Mouse (Mus musculus) frontal cortex, adult (tissue): ENCODE data around the gene Palm3.

Experiments
- ATAC-seq: cut with Nextera tagmentation; 2 replicates; pipeline ENCODE4 v1.9.2; 2017; ENCODE audit warnings: mild to moderate bottlenecking, moderate library complexity, mixed read lengths; ENCODE audit not compliant: low TSS enrichment

Palm3 gene

DNA sequence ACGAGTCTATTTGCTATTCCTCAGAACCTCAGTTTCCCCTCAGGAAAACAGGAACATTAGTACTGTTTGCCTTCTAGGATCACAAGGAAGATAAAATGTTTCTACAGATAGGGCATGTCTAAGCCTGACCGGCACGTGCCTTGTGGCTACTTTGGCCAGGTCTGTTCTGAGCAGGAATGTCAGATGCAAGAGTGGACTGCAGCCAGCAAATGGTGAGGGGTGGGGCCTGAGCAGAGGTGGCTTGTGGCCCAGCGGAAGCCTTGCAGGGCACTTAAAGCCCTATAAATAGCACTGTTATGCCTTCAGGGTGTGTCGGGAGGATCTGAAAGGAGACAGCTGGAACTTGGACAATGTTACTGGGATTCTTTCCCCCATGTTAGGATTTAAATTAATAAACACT lies 1.8 kb downstream of the Palm3 start:
- no peak for ATAC-seq

DNA sequence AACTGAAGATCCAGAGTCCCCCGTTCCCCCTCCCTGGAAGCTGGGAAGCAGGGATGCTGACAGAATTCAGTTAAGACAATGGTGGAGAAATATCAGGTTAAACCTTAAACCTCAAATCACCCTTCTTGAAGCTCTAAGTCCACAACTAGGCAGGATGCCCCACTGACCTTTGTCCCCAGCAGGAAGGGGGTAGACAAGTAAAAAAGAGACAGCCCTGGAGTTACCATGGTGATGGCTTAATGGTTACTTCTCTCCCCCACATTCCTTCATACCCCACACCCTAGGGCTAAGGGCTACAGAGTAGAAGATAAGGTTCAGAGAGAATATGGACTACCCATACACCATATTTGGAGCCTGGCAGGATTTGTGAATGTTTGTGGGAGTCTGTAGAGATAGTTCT lies 2.4 kb downstream of the Palm3 start:
- ATAC-seq = no peak

DNA sequence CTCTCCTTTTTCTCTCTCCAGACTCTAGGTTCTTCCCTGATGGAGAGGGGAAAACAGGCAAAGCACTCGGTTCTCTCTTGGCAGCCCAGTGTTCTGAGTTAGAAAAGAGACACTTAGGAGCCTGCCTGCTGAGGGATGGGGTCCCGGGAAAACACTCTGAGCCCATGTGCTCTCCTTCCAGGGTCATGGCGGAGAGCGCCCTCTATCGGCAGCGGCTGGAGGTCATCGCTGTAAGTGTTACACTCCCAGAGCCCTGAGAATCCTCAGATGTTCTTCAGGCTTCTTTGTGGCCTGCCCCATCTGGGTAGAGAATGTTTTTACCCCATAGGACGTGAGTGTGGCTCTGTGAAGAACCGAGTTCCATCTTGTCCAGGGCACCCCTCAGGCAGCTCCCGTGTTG lies 2.9 kb downstream of the Palm3 start:
- no peak for ATAC-seq

DNA sequence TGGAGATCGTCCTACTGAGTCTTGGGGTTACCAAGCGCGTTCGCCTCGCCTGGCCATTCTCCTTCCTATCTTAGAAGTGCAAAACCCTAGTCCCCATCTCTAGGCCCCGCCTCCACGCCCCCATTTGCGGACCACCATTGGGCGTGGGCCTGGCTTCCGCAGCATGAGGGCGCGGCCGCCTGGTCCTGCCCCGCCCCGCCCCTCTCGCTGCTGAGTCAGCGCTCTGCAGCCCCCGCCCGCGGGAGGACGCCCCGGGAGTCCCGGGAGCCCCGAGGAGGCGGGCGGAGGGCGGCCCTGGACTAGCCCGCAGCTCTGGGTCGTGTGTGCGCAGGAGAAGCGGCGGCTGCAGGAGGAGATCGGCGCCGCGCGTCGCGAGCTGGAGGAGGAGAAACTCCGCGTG lies 4.6 kb downstream of the Palm3 start:
- ATAC-seq = peak; percentile 48

DNA sequence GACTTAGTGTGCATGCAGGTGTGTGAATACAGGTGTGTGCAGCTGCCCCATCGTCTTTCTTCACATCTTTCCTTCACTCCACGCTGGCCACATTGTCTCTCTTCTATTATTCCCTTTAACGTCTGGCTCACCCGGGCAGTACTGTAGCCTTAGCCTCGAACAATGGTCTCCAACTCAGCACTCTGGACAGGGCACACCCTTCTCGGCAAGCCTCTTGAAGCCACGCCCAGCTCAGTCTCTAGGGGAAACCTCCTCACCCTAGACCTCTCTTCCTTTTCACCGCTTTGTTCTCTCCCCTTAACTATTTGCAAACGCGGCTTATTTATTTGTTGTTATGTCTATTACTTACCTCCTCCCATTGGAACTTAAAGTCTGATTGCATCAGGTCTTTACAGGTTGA lies 6.2 kb downstream of the Palm3 start:
- no peak for ATAC-seq

DNA sequence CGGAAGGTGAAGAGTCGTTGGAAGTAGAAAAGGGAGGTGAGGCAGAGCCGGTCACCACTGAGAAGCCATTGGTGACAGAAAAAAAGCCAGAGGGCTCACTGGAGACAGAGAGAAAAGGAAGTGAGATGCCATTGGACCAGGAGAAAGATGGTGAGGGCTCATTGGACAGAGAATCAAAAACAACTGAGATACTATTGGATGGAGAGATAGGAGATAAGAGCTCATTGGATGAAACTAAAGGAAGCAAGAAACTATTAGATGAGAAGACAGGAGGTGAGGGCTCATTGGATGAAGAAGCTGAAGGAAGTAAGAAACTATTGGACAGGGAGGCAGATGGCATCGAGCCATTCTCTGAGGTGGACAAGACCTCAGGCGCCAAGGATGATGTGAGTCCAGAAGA lies 8.0 kb downstream of the Palm3 start:
- ATAC-seq = no peak

DNA sequence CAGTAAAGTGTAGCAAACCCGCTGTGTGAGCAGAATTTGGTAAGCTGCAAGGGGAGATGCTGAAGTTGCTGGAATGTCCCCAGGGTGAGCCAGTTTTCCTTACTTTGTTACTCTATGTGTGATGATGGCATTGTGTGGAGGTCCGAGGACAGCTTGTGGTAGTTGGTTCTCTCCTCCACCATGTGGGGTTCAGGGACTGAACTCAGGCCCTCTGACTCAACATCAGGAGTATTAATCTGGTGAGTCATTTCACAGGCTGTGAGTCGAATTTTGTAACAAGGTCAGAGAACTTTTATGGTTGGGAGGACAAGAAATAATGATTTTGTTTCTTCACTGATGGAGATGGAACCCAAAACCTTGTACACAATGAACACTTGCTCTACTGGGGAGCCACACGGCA lies 11.5 kb downstream of the Palm3 start:
- ATAC-seq = no peak

DNA sequence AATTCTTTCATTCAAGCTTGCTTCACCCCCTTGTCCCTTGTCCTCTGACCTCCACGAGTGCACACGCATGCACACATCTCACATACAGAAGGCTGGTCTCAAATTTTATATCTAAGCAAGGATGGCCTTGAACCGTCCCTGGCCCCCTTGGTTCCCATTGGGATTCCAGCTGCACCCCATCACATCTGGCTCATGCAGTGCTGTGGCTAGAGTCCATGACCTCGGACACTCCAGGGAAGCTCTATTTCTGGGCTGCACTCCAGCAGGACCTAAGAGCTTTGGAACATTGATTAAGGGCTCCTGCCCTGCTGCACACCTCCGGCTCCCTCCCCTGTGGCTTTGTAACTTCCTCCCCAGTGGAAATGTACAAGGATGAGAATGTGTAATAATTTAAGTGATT lies 16.7 kb downstream of the Palm3 start:
- no peak for ATAC-seq

DNA sequence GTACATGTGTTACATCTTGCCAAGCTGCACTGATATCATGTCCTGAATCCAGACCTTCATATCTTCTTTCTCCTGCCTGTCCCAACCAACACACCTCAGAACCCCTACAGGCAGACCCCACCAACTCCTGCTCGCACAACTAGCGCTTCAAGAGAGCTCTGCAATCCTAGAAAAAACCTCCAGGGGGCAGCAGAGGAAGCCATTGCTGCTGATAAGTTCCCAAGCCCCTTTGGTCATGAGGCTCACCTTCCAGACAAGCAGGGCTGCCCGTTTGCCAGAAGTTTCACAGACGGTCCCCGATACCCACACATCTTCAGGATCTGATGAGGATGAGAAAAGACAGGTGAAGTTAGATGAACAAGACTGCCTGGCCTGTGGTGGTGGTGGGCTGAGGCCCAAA lies 17.8 kb downstream of the Palm3 start:
- ATAC-seq = peak; percentile 56

DNA sequence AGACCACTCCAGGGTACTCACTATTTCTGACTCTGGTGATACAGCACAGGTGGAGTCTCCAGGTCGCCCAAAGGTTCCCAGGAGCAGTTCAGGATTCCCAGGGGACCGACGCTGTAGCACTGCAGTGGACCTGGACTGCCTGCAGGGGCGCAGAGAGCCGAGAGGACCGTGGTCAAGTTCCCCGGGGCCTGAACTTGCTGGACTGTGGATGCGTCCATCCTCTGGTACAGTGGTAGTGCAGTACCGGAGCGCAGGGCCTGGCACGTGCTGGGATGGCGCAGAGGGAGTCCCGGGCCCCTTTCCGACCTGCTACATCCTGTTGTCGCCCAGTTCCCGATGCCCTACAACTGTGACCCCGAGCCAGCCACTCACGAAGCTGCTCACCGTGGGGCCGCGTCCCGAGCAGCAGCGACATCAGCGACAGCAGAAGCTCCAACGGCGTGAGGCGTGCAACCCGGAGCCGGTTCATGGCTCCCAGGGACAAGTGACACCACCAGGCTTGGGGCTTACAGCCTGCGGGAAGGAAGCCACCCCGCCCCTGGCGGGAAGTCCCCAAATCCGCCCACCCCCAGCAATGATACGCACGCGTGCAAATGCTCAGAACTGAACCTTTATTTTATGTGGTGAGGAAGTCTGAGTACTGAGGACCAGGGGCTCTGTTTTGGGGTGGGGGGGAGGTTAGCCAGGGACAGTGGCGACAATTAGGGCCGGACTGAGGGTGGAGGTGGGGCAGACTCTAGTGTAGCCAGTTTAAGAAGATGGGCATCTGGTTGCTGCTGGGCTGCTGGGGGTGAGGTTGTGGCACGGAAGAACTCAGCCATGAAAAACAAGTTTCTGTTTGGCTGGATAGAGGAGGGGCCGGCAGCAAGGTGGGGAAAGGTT lies 21.0 kb downstream of the Palm3 start, which contains the start of gene Il27ra:
Gene Il27ra, minus strand, starts transcription at position 524 of the 882 bp plus-strand sequence.
- ATAC-seq = peak; percentile 81; the same call in 1 of the 2 replicates

DNA sequence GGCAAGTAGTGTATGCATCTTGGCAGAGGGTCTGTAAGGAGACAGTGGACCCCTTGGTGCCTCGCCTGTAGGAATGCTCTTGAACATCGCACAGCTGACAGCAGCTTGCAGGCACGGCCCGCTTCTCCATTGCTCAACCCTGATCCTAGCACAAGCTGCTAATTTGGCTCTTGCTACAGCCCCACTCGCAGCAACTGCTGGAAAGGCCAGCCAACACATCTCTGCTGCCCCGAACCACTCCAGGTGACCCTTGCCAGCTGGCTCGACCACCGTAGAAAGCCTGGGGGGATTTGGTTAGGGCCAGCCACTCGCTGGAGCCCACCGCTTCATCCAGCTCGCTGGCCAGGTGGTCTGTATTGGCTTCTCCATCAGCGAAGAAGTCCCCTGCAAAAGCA lies 21.7 kb downstream of the Palm3 start:
- no peak for ATAC-seq

DNA sequence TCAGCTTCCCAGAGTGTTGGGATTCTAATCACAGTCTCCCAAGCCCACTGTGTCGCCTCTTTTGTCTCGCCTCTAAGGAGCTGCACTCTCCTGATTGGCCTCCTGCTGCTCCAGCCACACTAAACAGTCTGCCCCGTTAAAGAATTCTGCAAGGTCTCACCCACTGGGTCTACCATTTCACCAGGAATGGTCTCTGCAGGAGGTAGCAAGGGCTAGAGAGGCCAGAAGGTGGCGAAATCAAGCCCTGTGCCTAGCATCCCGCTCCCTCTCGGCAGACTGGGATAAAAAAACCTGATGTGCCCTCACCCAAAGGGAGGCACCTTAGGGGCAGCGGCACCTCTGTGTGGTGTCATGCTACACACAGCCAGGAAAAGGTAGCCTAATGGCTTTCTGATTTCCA lies 22.8 kb downstream of the Palm3 start:
- no peak for ATAC-seq

DNA sequence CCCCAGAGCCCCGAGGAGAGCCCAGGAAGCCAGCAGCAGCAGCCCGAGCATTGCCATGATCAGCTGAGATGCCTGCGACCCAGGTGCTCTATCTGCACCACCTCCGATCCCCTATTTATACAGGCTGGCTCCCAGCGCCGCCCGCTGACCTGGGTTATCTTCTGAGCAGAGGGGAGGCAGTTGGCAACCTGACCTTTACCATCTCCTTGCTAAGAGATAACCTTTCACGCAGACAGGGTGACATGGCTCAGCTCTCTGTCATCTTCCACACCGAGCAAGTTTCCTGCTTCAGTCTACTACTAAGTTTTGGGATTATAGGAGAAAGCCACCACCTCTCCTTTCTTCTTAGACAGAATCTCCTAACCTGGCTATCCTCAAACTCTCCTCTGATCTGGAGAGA lies 23.6 kb downstream of the Palm3 start, which contains the start of gene Rln3:
Gene Rln3, minus strand, starts transcription at position 101 of the 400 bp plus-strand sequence.
- ATAC-seq = no peak

DNA sequence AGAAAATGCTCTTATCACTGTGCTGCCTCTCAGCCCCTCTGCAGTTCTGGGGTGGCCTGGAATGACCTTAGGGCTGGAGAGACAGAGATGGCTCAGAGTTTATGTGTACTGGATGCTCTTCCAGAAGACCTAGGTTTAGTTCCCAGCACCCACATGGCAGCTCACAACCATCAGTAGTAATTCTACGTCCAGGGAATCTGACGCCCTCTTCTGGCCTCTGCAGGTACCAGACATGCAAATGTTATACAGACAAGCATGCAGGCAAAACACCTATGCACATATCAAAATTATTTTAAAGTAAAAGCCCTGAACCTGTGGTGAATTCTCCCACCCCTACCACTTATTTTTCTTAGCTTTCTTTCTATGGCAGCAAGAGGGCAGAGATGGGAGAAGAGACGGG lies 25.2 kb downstream of the Palm3 start:
- no peak for ATAC-seq

DNA sequence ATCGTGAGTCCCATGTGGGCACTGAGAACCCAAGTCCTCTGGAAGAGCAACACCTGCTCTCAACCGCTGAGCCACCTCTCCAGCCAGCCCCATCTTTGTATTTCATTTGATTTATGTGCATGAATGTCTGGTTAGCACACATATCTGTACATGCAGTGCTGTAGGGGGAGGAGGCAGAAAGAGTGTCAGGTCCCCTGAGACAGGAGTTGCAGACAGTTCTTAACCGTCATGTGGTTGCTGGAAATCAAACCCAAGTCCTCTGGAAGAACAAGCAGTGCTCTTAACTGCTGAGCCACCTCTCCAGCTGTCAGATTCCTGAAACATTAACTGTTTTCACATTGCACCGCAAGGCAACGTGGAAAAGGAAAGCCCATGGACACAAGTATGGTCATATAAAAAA lies 26.9 kb downstream of the Palm3 start:
- ATAC-seq = no peak

DNA sequence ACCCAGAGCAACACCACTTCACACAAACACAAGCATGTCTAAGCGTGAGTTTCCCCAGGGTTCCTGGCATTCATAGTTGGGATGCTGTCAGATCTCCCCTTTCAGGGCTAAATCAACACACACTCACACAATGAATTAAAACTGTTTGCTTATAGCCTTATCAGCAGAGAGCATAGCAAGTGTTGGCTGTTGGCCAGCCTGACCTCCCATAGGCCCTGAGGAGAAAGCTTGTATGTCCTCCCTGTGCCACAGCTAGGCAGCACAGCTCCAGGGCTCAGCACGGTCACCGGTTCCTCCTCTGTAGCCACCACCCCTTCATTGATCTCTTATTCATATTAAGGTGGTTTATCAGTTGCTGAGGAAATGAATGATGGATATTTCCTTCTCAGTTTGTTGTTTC lies 31.5 kb downstream of the Palm3 start:
- ATAC-seq = no peak

DNA sequence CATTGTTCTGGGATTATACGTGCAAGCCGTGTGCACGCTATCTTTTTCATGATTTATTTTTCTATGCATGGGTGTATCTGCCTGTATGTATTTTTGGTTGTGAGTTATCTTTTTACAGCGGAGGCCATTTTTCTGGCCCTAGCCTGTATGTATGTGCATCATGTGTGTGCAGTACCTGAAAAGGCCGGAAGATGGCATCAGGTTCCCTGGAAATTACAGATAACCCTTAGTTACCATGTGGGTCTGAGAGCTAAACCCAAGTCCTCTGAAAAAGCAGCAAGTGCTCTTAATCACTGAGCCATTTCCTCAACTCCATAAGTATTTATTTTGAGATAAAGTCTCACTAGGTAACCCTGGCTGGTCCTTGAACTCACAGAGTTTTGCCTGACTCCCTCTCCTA lies 32.0 kb downstream of the Palm3 start:
- ATAC-seq = no peak

DNA sequence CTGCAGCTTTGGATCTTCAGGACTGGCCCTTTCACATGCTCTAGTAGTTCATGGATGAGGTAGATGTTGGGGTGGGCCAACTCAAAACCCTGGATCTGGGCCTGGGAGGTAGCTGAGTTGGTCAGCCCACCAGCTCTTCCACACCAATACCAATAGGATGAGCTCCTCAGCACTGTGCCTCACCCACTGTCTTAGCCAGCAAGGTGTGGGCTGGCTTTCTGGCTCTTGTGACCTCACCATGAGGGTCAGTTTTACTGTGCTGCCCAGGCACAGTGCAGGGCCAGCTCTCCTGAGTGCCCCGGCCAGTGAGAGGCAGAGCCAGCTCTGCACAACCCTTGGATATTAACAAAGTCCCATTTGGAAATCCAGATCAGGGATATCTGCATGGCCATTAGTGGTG lies 36.6 kb downstream of the Palm3 start:
- no peak for ATAC-seq

DNA sequence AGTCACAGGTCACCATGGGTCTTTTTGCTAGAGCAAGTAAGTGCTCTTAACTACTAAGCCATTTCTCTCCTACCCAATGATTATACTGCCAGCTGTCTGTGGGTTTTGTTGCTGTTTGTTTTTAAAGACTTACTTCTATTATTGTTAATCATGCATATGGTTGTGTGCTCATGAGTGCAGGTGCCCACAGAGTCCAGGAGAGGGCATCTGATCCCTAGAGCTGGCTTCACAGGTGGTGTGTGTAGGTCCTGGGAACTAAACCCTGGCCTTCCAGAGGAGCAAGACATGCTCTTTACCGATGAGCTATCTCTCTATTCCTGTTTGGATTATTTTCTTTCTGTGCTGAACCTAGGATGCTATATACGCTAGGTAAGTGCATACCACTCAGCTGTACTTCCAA lies 38.0 kb downstream of the Palm3 start:
- ATAC-seq = no peak

DNA sequence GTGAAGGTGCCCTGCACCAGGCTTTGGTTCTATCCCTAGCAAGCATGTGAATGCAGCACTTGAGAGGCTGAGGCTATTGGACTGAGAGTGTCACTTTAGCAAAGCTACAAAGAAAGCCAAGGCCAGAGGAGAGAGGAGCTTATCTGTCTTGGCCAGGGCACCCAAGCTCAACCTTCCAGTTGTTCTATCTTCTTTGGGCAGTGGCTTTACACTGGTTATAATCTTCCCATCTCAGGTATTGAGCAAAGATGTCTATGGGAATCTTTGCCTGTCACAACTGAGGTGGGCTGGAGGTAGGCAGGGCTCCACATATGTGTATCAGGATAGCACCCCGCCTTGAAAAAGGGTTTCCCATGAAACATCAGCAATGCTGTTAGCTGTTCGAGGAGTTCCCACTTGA lies 39.0 kb downstream of the Palm3 start:
- no peak for ATAC-seq

DNA sequence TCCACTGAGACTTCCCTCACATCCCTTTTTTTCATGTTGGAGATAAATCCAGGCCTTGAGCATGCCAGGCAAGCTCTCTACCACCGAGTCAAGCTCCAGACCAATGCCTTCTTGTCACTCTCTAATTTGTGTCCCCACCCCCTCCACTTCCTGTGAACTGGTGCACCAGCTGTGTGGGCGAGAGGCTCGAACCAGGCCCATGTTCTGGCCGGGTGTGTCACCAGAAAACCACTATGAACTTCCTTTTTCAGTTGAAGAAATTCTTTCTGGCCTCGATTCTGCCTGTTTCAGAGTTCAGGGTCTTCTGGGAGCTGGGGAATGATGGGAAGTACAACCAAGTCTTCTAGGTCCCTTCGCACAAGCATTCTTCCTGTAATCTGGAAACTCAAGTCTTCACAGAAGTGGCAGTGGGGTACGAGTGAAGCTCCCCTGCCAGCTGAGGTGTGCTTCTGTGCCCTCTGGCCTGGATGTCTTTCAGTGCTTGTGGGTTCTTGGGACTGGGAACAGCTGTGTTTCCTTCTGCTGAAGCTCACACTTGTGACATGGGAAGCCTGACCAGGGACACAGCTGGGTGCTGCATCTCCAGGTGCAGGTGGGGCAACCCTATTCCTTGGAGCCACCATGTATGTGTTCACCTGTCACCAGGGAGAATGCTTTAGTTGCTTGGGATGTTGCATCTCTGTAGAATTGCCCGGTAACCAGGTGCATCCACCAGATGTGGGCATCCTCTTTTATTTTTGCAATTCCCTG lies 42.8 kb downstream of the Palm3 start:
- ATAC-seq = no peak

DNA sequence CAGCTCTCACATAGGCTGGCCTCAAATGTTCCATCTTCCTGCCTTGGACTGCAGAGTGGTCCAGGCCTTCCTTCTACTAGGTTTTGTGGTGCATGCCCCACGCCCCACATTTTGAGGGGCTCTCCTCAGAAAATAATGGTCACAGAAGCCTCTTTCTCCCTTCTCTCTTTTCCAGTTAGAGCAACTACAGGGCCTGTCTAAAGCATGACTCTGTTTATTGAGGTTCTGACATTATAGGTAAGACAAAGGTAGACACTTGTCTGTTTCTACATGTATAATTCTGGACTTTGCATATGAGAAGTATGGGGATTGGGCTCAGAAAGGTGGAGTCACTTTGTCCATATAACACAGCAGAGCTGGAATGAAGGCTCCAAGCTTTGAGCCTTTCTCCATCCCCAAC lies 43.8 kb downstream of the Palm3 start, which contains the start of gene Gm10643:
Gene Gm10643, minus strand, starts transcription at position 101 of the 400 bp plus-strand sequence.
- ATAC-seq = no peak

DNA sequence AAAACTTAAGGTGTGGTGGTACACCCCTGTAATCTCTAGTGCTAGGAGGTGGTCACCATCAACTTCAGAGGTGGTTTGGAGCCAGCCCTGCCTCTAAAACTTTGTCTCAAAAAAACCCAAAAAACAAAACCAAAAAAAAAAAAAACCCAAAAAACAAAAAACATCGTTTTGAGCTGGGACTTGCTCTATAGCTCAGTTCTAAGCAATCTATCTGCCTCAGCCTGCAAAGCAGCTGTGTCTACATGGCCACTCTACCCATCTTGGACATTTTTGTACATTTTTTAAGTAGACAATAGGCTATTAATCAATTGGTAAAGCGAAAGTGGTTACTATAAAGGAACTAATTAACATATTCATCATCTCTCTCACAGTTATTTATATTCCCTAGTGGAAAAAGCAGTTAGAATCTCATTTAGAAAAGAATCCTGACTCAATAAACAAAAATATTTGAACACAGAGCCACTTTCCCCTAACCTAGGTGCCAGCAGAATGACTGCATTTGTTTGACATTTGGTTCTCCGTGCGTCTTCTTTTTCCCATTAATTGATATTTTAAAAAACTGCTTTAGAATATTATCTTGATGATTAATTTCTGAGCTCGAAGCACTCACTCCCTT lies 44.3 kb downstream of the Palm3 start:
- ATAC-seq = no peak
